Mouse (Mus musculus): ENCODE measurements around the gene Zxdc. TPM values are rescaled to one million over a fixed set of nuclear protein-coding genes. Genes with fewer than 3 reads are reported as not detected.

Gene Zxdc
- polyA plus RNA-seq, 1 experiment from 2014 or later, result 6.9 TPM

- Histone ChIP-seq H3K9me3 (ENCODE audit: low read length) (no peaks in the 10 kb centered on the region), H3K36me3 (ENCODE audit: insufficient read depth, low read length) (no peaks in the 10 kb centered on the region), H3K27me3 (replicated peaks; ENCODE audit: insufficient read depth, low read length) (no peaks in the 10 kb centered on the region), H3K4me2 (replicated peaks; ENCODE audit: low read depth, low read length) (no peak overlapping the region), H3K4me1 (ENCODE audit: insufficient read depth, low read depth, low read length) (peaks cover 6% of the 10 kb centered on the region; the same call in 1 of the 2 replicates), H3K9ac (replicated peaks; ENCODE audit: low read depth) (no peak overlapping the region), H3K4me3 (ENCODE audit: low read depth, low read length) (no peak overlapping the region), H3K27ac (ENCODE audit: low read length) (no peak overlapping the region)
- 84% methylated on average over 5 of the region's 5 CpGs for WGBS
- TF ChIP-seq EP300 (IDR thresholded peaks at IDR 0.05) (no peak), CTCF (IDR thresholded peaks at IDR 0.05) (no peak)
- ATAC-seq (no peak), DNase-seq (ENCODE audit: low spot score) (no peak)
These were observed 6.0 kb upstream of the Zxdc start for GRCm38 (mm10) chr6:90363301-90363700.

DNA sequence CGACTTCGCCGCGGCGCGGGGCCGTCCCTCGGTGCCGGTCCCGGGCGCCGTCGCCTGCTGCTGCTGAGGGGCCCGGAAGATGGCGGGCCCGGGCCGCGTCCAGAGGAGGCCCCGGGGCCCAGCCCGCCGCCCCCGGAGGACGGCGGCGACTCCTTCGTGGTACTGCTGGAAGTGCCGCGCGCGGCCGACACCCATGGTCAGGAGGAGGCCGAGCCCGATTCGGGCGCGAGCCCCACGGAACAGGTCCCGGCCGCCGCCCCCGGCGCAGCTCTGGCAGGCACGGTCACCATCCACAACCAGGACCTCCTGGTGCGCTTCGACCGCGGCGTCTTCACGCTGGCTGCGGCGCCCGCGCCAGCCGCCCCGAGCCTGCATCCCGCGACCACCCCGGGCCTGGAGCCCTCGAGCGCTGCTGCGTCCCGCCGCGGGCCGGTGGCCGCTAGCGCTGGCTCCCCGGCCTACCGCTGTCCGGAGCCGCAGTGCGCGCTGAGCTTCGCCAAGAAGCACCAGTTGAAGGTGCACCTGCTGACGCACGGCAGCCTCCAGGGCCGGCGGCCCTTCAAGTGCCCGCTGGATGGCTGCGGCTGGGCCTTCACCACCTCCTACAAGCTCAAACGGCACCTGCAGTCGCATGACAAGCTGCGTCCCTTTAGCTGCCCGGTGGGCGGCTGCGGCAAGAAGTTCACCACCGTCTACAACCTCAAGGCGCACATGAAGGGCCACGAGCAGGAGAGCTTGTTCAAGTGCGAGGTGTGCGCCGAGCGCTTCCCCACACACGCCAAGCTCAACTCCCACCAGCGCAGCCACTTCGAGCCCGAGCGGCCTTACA, 647 bp downstream of the Zxdc start:
- Histone ChIP-seq H3K9me3 (ENCODE audit: low read length) (no peaks in the 10 kb centered on the region), H3K36me3 (ENCODE audit: insufficient read depth, low read length) (peaks cover 7% of the 10 kb centered on the region; the same call in 1 of the 2 replicates), H3K9ac (replicated peaks; ENCODE audit: low read depth) (peak overlapping the region; percentile 70), H3K4me2 (replicated peaks; ENCODE audit: low read depth, low read length) (peak overlapping the region; percentile 98), H3K4me3 (ENCODE audit: low read depth, low read length) (peak overlapping the region; percentile 91), H3K4me1 (ENCODE audit: insufficient read depth, low read depth, low read length) (peaks cover 19% of the 10 kb centered on the region), H3K27ac (ENCODE audit: low read length) (peak overlapping the region; percentile 85), H3K27me3 (replicated peaks; ENCODE audit: insufficient read depth, low read length) (no peaks in the 10 kb centered on the region)
- 1% methylated on average over 78 of the region's 98 CpGs for WGBS
- DNase-seq (ENCODE audit: low spot score) (peak; percentile 38), ATAC-seq (peak; percentile 69)
- TF ChIP-seq CTCF (IDR thresholded peaks at IDR 0.05) (no peak), EP300 (IDR thresholded peaks at IDR 0.05) (no peak)

DNA sequence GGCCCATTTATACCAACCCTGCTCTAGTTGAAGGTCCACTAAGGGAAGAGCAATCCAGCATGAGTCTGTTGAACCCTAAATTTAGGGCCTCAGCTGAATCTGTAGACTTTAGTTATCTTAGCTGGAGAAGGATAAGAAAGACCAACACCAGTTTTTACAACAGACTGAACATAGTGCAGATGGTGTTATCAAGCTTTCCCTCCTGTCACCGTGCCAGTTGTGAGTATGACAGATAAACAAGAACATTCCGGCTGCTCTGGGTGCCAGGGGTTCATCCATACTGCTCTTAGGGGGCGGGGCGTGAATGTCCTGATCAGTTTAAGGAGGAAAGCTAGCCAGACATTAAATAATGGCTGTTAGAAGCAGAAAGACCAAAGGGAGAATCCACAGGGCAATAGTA, 5.4 kb downstream of the Zxdc start:
- H3K4me2 ChIP-seq (replicated peaks; ENCODE audit: low read depth, low read length), result no peak overlapping the region
- peaks cover 32% of the 10 kb centered on the region for H3K36me3 ChIP-seq (ENCODE audit: insufficient read depth, low read length)
- H3K9me3 ChIP-seq (ENCODE audit: low read length), result no peaks in the 10 kb centered on the region
- ATAC-seq (no peak), DNase-seq (ENCODE audit: low spot score) (peak; percentile 34)
- H3K4me1 ChIP-seq (ENCODE audit: insufficient read depth, low read depth, low read length), result peaks cover 19% of the 10 kb centered on the region
- H3K4me3 ChIP-seq (ENCODE audit: low read depth, low read length), result no peak overlapping the region
- H3K9ac ChIP-seq (replicated peaks; ENCODE audit: low read depth), result no peak overlapping the region
- H3K27ac ChIP-seq (ENCODE audit: low read length), result no peak overlapping the region
- TF ChIP-seq EP300 (IDR thresholded peaks at IDR 0.05) (no peak), CTCF (IDR thresholded peaks at IDR 0.05) (no peak)
- no peaks in the 10 kb centered on the region for H3K27me3 ChIP-seq (replicated peaks; ENCODE audit: insufficient read depth, low read length)
- WGBS, result 81% methylated on average over 4 of the region's 4 CpGs

- 90% methylated on average over 2 of the region's 2 CpGs for WGBS
- DNase-seq (ENCODE audit: low spot score) (no peak), ATAC-seq (no peak)
- no peak overlapping the region for H3K4me2 ChIP-seq (replicated peaks; ENCODE audit: low read depth, low read length)
- H3K27me3 ChIP-seq (replicated peaks; ENCODE audit: insufficient read depth, low read length), result no peaks in the 10 kb centered on the region
- no peaks in the 10 kb centered on the region for H3K9me3 ChIP-seq (ENCODE audit: low read length)
- peaks cover 53% of the 10 kb centered on the region for H3K36me3 ChIP-seq (ENCODE audit: insufficient read depth, low read length)
- no peak for TF ChIP-seq CTCF (IDR thresholded peaks at IDR 0.05)
- TF ChIP-seq EP300 (IDR thresholded peaks at IDR 0.05), result no peak
- H3K27ac ChIP-seq (ENCODE audit: low read length), result no peak overlapping the region
- H3K4me1 ChIP-seq (ENCODE audit: insufficient read depth, low read depth, low read length), result no peaks in the 10 kb centered on the region
- H3K9ac ChIP-seq (replicated peaks; ENCODE audit: low read depth), result no peak overlapping the region
- H3K4me3 ChIP-seq (ENCODE audit: low read depth, low read length), result no peak overlapping the region
These were observed 8.4 kb downstream of the Zxdc start for GRCm38 (mm10) chr6:90377708-90378107.

DNA sequence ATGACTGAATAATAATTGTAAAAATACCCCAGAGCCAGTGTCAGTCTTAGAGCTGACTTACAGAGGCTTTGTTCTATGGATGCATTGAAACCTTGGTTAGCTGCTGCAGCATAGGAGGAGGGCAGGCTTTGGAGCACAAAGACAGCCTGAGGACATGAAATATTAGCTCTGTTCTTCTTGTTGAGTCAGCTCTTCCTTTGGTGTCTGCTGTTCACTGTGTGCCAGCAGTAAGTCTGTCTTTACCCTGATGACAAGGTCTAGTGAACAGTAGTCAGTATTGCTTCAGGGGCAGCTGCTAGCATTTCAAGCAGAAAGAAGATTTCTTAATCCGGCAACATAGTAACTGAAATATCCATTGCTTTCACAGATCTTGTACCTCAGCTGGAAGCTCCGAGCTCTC, 12.2 kb downstream of the Zxdc start:
- ATAC-seq, result 0 out of 2 replicates have a peak, but pooled peaks have one; percentile 40
- no peak overlapping the region for H3K4me2 ChIP-seq (replicated peaks; ENCODE audit: low read depth, low read length)
- WGBS, result 91% methylated on average over 2 of the region's 2 CpGs
- no peaks in the 10 kb centered on the region for H3K4me1 ChIP-seq (ENCODE audit: insufficient read depth, low read depth, low read length)
- H3K36me3 ChIP-seq (ENCODE audit: insufficient read depth, low read length), result peaks cover 62% of the 10 kb centered on the region
- no peaks in the 10 kb centered on the region for H3K9me3 ChIP-seq (ENCODE audit: low read length)
- H3K9ac ChIP-seq (replicated peaks; ENCODE audit: low read depth), result no peak overlapping the region
- peak; percentile 21 for DNase-seq (ENCODE audit: low spot score)
- TF ChIP-seq CTCF (IDR thresholded peaks at IDR 0.05) (no peak), EP300 (IDR thresholded peaks at IDR 0.05) (no peak)
- H3K27me3 ChIP-seq (replicated peaks; ENCODE audit: insufficient read depth, low read length), result no peaks in the 10 kb centered on the region
- H3K4me3 ChIP-seq (ENCODE audit: low read depth, low read length), result no peak overlapping the region
- no peak overlapping the region for H3K27ac ChIP-seq (ENCODE audit: low read length)

DNA sequence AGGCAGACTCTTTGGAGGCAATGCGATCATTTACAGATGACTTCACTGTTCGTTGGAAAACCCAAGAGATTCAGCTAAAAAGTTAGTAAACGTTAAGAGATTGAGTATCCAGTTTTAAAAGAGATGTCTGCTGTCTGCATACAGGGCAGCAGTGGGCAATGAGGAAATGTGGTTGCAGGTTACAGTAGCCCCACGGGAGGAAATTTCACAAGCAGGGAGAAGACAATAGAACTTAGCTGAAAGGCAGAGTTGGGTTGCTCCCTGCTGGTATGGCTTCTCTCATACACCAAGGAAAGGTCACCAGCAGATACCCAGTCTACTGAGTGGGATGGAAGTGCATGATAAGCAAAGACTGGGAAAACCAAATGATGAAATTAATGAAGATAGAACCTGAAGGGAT, 21.3 kb downstream of the Zxdc start:
- no peaks in the 10 kb centered on the region for H3K27me3 ChIP-seq (replicated peaks; ENCODE audit: insufficient read depth, low read length)
- peaks cover 11% of the 10 kb centered on the region for H3K36me3 ChIP-seq (ENCODE audit: insufficient read depth, low read length)
- no peak overlapping the region for H3K27ac ChIP-seq (ENCODE audit: low read length)
- H3K4me2 ChIP-seq (replicated peaks; ENCODE audit: low read depth, low read length), result no peak overlapping the region
- ATAC-seq (no peak), DNase-seq (ENCODE audit: low spot score) (no peak)
- 88% methylated on average over 4 of the region's 4 CpGs for WGBS
- H3K4me1 ChIP-seq (ENCODE audit: insufficient read depth, low read depth, low read length), result no peaks in the 10 kb centered on the region
- no peak overlapping the region for H3K4me3 ChIP-seq (ENCODE audit: low read depth, low read length)
- TF ChIP-seq EP300 (IDR thresholded peaks at IDR 0.05), result no peak
- TF ChIP-seq CTCF (IDR thresholded peaks at IDR 0.05), result no peak
- no peaks in the 10 kb centered on the region for H3K9me3 ChIP-seq (ENCODE audit: low read length)
- H3K9ac ChIP-seq (replicated peaks; ENCODE audit: low read depth), result no peak overlapping the region

Data from lung, postnatal 0 days (tissue).